Mouse (Mus musculus) limb, embryonic 15.5 days (tissue): ENCODE measurements around the gene Rhd. TPM values are rescaled to one million over a fixed set of nuclear protein-coding genes. Genes with fewer than 3 reads are reported as not detected.
"Not testable (repeated sequence)": the region's sequence is repeated elsewhere in the genome, so short reads cannot be mapped to it uniquely, and the experiment has no call there.

Experiments
- ATAC-seq: fragments of 200-750 bp; cut with Nextera tagmentation; 2 replicates; pipeline ENCODE4 v1.8.0; 2017; ENCODE audit warnings: low read depth, moderate TSS enrichment; ENCODE audit not compliant: insufficient number of reproducible peaks, low FRiP score, low TSS enrichment
- H3K27ac ChIP-seq: fragments of 300-500 bp; sonication (generic); 2 replicates; pipeline ENCODE4 v1.5.1; 2015; ENCODE audit warnings: moderate library complexity, mild to moderate bottlenecking, inconsistent platforms
- H3K27me3 ChIP-seq: fragments of 300-500 bp; sonication (generic); 2 replicates; pipeline ENCODE4 v1.6.1; 2015; ENCODE audit warnings: inconsistent platforms
- H3K36me3 ChIP-seq: fragments of 300-500 bp; sonication (generic); 2 replicates; pipeline ENCODE4 v1.6.1; 2015; ENCODE audit warnings: inconsistent platforms
- H3K4me1 ChIP-seq: fragments of 300-500 bp; sonication (generic); 2 replicates; pipeline ENCODE4 v1.6.1; 2015; ENCODE audit warnings: inconsistent platforms
- H3K4me2 ChIP-seq: fragments of 300-500 bp; sonication (generic); 2 replicates; pipeline ENCODE4 v1.6.1; 2015; ENCODE audit warnings: mild to moderate bottlenecking, inconsistent platforms
- H3K4me3 ChIP-seq: fragments of 300-500 bp; sonication (generic); 2 replicates; pipeline ENCODE4 v1.5.1; 2015; ENCODE audit warnings: mild to moderate bottlenecking, inconsistent platforms
- H3K9ac ChIP-seq: fragments of 300-500 bp; sonication (generic); 2 replicates; pipeline ENCODE4 v1.6.1; 2015; ENCODE audit warnings: inconsistent platforms
- H3K9me3 ChIP-seq: fragments of 300-500 bp; sonication (generic); 2 replicates; pipeline ENCODE4 v1.6.1; 2016; ENCODE audit warnings: inconsistent platforms
- WGBS: fragments of 180-500 bp; shearing (Covaris S2); methylation state at CpG from one replicate; pipeline ENCODE4 v1.1.7; 2015; 5-methylcytosine and 5-hydroxymethylcytosine counted together
- polyA plus RNA-seq: library from polyadenylated mRNA; unstranded; fragments of >200 nt; fragmentation: Nextera tagmentation; extraction: Ambion mirVana; gene quantifications from 2 replicates; pipeline ENCODE4 v1.2.1, GENCODE M21; 2015

Gene Rhd
- polyA plus RNA-seq, 1 experiment from 2014 or later, result 4.0 TPM

- H3K9ac ChIP-seq, result no peak overlapping the region
- H3K27me3 ChIP-seq, result peaks cover 28% of the 10 kb centered on the region
- H3K4me2 ChIP-seq, result no peak overlapping the region
- ATAC-seq, result no peak
- 33% methylated on average over 2 of the region's 2 CpGs for WGBS
- H3K4me3 ChIP-seq, result no peak overlapping the region
- H3K36me3 ChIP-seq, result no peaks in the 10 kb centered on the region
- no peaks in the 10 kb centered on the region for H3K9me3 ChIP-seq
- H3K27ac ChIP-seq, result no peak overlapping the region
- H3K4me1 ChIP-seq, result peaks cover 14% of the 10 kb centered on the region
Measured at GRCm38 (mm10) chr4:134871950-134872349, 7.6 kb downstream of the Rhd start.

- peaks cover 11% of the 10 kb centered on the region for H3K4me1 ChIP-seq
- no peaks in the 10 kb centered on the region for H3K36me3 ChIP-seq
- WGBS, result 80% methylated on average over 9 of the region's 9 CpGs
Measured at GRCm38 (mm10) chr4:134876171-134876570, 11.8 kb downstream of the Rhd start.

GRCm38 (mm10) chr4:134879410-134879981 is 15.2 kb downstream of the Rhd start:
- WGBS, result 4% methylated on average over 17 of the region's 17 CpGs
- no peak for ATAC-seq
- Histone ChIP-seq H3K36me3 (no peaks in the 10 kb centered on the region), H3K9me3 (no peaks in the 10 kb centered on the region), H3K27me3 (no peaks in the 10 kb centered on the region), H3K27ac (no peak overlapping the region), H3K4me2 (peak overlapping the region; percentile 82), H3K9ac (0 out of 2 replicates have a peak overlapping the region, but pooled peaks have one; percentile 26), H3K4me3 (peak overlapping the region; percentile 37), H3K4me1 (peaks cover 11% of the 10 kb centered on the region)

More at GRCm38 (mm10) chr4:134876171-134876570, 11.8 kb downstream of the Rhd start:
- no peaks in the 10 kb centered on the region for H3K9me3 ChIP-seq
- no peak overlapping the region for H3K27ac ChIP-seq
- no peak for ATAC-seq
- H3K4me3 ChIP-seq, result no peak overlapping the region
- H3K27me3 ChIP-seq, result no peaks in the 10 kb centered on the region
- no peak overlapping the region for H3K4me2 ChIP-seq
- no peak overlapping the region for H3K9ac ChIP-seq

- no peaks in the 10 kb centered on the region for H3K27me3 ChIP-seq
- H3K9me3 ChIP-seq, result no peaks in the 10 kb centered on the region
- peaks cover 11% of the 10 kb centered on the region for H3K4me1 ChIP-seq
- H3K4me2 ChIP-seq, result peak overlapping the region; percentile 82
- 31% methylated on average over 6 of the region's 6 CpGs for WGBS
- 0 out of 2 replicates have a peak overlapping the region, but pooled peaks have one; percentile 26 for H3K9ac ChIP-seq
- no peak overlapping the region for H3K27ac ChIP-seq
- no peaks in the 10 kb centered on the region for H3K36me3 ChIP-seq
- peak overlapping the region; percentile 37 for H3K4me3 ChIP-seq
- no peak for ATAC-seq
Measured at GRCm38 (mm10) chr4:134880041-134880440, 15.7 kb downstream of the Rhd start.

GRCm38 (mm10) chr4:134883266-134883665 is 18.9 kb downstream of the Rhd start:
- ATAC-seq, result no peak
- no peak overlapping the region for H3K4me3 ChIP-seq
- H3K27me3 ChIP-seq, result no peaks in the 10 kb centered on the region
- H3K9ac ChIP-seq, result no peak overlapping the region
- 31% methylated on average over 7 of the region's 7 CpGs for WGBS
- no peak overlapping the region for H3K27ac ChIP-seq
- H3K4me1 ChIP-seq, result peaks cover 11% of the 10 kb centered on the region
- H3K36me3 ChIP-seq, result no peaks in the 10 kb centered on the region
- H3K4me2 ChIP-seq, result no peak overlapping the region
- H3K9me3 ChIP-seq, result no peaks in the 10 kb centered on the region

GRCm38 (mm10) chr4:134883808-134884207 is 19.5 kb downstream of the Rhd start:
- no peaks in the 10 kb centered on the region for H3K36me3 ChIP-seq
- no peak overlapping the region for H3K27ac ChIP-seq
- no peak overlapping the region for H3K4me2 ChIP-seq
- H3K9ac ChIP-seq, result no peak overlapping the region
- ATAC-seq, result no peak
- peaks cover 11% of the 10 kb centered on the region for H3K4me1 ChIP-seq
- H3K9me3 ChIP-seq, result no peaks in the 10 kb centered on the region
- H3K27me3 ChIP-seq, result no peaks in the 10 kb centered on the region
- no peak overlapping the region for H3K4me3 ChIP-seq
- WGBS, result 84% methylated on average over 10 of the region's 10 CpGs

GRCm38 (mm10) chr4:134884364-134884763 is 20.0 kb downstream of the Rhd start:
- Histone ChIP-seq H3K9ac (no peak overlapping the region), H3K4me2 (no peak overlapping the region), H3K27me3 (no peaks in the 10 kb centered on the region), H3K36me3 (no peaks in the 10 kb centered on the region), H3K27ac (no peak overlapping the region), H3K4me3 (no peak overlapping the region), H3K4me1 (peaks cover 6% of the 10 kb centered on the region), H3K9me3 (no peaks in the 10 kb centered on the region)
- ATAC-seq, result no peak
- WGBS, result 86% methylated on average over 4 of the region's 4 CpGs

DNA sequence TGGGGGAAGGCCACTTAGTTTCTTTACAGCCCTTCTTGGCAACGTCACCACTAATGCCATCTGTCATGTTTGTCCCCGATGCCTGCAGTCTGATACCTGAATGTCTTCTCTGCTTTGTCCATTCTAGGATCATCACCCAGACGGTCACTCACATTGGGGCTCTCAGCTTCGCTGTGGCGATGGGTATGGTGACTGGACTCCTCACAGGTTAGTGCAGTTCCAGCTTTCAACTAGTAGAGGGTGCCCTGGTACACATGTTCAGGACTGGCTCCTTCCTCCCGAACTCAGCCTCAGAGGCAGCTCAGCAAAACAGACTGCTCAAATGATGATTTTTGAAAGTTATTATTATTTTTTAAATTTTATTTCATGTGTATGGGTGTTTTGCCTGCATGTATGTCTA is 27.8 kb downstream of the Rhd start:
- Histone ChIP-seq H3K4me3 (no peak overlapping the region), H3K4me1 (no peaks in the 10 kb centered on the region), H3K36me3 (peaks cover 19% of the 10 kb centered on the region), H3K9me3 (no peaks in the 10 kb centered on the region), H3K27ac (no peak overlapping the region), H3K9ac (no peak overlapping the region), H3K4me2 (no peak overlapping the region), H3K27me3 (no peaks in the 10 kb centered on the region)
- WGBS, result 77% methylated on average over 6 of the region's 6 CpGs
- no peak for ATAC-seq

GRCm38 (mm10) chr4:134897256-134897655 is 32.9 kb downstream of the Rhd start:
- no peaks in the 10 kb centered on the region for H3K9me3 ChIP-seq
- no peak overlapping the region for H3K9ac ChIP-seq
- H3K4me3 ChIP-seq, result no peak overlapping the region
- no peak overlapping the region for H3K4me2 ChIP-seq
- H3K36me3 ChIP-seq, result peaks cover 69% of the 10 kb centered on the region
- 92% methylated on average over 6 of the region's 6 CpGs for WGBS
- no peak for ATAC-seq
- no peaks in the 10 kb centered on the region for H3K27me3 ChIP-seq
- H3K4me1 ChIP-seq, result no peaks in the 10 kb centered on the region
- H3K27ac ChIP-seq, result no peak overlapping the region

DNA sequence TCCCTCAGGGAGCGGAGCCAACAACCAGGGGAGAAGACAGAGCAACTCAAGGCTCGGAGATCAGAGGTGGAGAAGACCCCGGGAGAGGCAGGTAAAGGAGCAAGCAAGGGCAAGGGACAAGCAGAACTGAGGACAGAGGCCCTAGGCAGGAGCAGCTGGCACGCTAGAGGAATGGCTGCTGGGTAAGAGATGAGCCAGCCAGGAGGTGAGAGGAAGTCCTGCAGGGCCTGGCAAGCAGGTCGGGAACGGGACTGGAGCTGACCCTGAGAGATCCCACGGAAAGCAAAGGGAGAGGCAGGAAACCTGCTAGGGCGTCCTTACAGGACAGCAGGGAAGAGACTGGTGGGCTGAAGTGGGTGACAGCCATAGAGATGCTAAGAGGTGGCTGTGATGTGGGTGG is 36.8 kb downstream of the Rhd start:
- H3K4me1 ChIP-seq, result no peaks in the 10 kb centered on the region
- H3K4me2 ChIP-seq, result no peak overlapping the region
- H3K27ac ChIP-seq, result no peak overlapping the region
- H3K4me3 ChIP-seq, result no peak overlapping the region
- no peak overlapping the region for H3K9ac ChIP-seq
- no peaks in the 10 kb centered on the region for H3K27me3 ChIP-seq
- peaks cover 98% of the 10 kb centered on the region for H3K36me3 ChIP-seq
- 92% methylated on average over 8 of the region's 8 CpGs for WGBS
- no peak for ATAC-seq
- H3K9me3 ChIP-seq, result no peaks in the 10 kb centered on the region

DNA sequence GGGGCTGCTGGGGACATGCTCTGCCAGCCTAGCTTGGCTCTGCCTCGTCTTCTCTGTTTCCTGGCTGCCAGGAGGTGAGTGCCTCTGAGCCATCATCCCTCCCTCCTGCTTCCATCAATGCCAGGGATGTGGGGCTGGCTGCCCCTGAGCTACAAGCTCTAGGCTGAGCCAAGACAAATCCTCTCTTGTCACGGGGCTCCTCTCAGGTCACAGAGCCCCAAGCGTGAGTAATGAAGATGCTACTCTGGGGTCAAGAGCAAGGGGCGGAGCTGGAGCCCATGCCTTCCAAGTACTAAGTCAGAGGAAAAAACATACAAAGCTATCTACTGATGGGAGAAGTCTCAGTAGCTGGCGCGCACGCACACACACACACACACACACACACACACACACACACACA is 38.7 kb downstream of the Rhd start:
- no peak for ATAC-seq
- H3K4me2 ChIP-seq, result no peak overlapping the region
- H3K4me3 ChIP-seq, result no peak overlapping the region
- H3K9ac ChIP-seq, result no peak overlapping the region
- no peaks in the 10 kb centered on the region for H3K4me1 ChIP-seq
- peaks cover 98% of the 10 kb centered on the region for H3K36me3 ChIP-seq
- no peaks in the 10 kb centered on the region for H3K9me3 ChIP-seq
- no peak overlapping the region for H3K27ac ChIP-seq
- H3K27me3 ChIP-seq, result no peaks in the 10 kb centered on the region
- WGBS, result 77% methylated on average over 7 of the region's 7 CpGs

DNA sequence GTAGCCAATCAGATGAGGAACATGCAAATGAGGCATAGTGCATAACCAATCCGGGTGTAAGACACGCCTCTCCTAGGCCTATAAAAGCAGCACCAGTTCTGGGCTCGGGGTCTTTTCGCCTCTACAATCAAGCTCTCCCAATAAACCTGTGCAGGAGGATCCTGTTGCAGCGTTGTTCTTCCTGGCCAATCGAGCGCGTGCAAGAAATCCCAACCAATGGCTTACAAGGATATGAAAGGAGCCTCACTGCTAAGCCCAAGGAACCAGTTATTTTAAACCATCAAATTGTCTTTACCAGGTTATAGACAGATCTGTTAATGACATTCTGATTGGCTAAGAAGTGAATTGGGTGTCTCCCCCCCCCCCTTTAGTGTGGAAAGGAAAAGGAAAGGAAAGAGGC is 47.1 kb downstream of the Rhd start:
- not testable (repeated sequence) for ATAC-seq, H3K9ac ChIP-seq, H3K4me2 ChIP-seq, H3K4me3 ChIP-seq, H3K27ac ChIP-seq, H3K9me3 ChIP-seq, H3K27me3 ChIP-seq
- peaks cover 15% of the 10 kb centered on the region for H3K4me1 ChIP-seq
- H3K36me3 ChIP-seq, result peaks cover 49% of the 10 kb centered on the region
- 92% methylated on average over 8 of the region's 8 CpGs for WGBS

- Histone ChIP-seq H3K4me2 (peak overlapping the region; percentile 46), H3K36me3 (peaks cover 29% of the 10 kb centered on the region), H3K4me3 (peak overlapping the region; percentile 76; the same call in 1 of the 2 replicates), H3K9ac (no peak overlapping the region), H3K9me3 (no peaks in the 10 kb centered on the region), H3K27ac (no peak overlapping the region), H3K27me3 (no peaks in the 10 kb centered on the region), H3K4me1 (peaks cover 15% of the 10 kb centered on the region)
- 38% methylated on average over 3 of the region's 3 CpGs for WGBS
- ATAC-seq, result no peak
Measured at GRCm38 (mm10) chr4:134913413-134913812, 49.1 kb downstream of the Rhd start.
